Mouse (Mus musculus) frontal cortex, adult (tissue): Measurements from ENCODE around the gene Runx1.
A peak's percentile ranks its signal among the peaks of the same experiment; 100 is the strongest.

Experiments used
- ATAC-seq: cut with Nextera tagmentation; 2 replicates; pipeline ENCODE4 v1.9.2; 2017; ENCODE audit warnings: mild to moderate bottlenecking, moderate library complexity, mixed read lengths; ENCODE audit not compliant: low TSS enrichment

Runx1 gene

GRCm38 (mm10) chr16:92612546-92612945 lies 213.4 kb downstream of the Runx1 start:
- ATAC-seq = no peak

GRCm38 (mm10) chr16:92611641-92612149 lies 214.3 kb downstream of the Runx1 start:
- no peak for ATAC-seq

GRCm38 (mm10) chr16:92610464-92610863 lies 215.5 kb downstream of the Runx1 start:
- ATAC-seq = no peak

GRCm38 (mm10) chr16:92609717-92610077 lies 216.3 kb downstream of the Runx1 start:
- no peak for ATAC-seq

DNA sequence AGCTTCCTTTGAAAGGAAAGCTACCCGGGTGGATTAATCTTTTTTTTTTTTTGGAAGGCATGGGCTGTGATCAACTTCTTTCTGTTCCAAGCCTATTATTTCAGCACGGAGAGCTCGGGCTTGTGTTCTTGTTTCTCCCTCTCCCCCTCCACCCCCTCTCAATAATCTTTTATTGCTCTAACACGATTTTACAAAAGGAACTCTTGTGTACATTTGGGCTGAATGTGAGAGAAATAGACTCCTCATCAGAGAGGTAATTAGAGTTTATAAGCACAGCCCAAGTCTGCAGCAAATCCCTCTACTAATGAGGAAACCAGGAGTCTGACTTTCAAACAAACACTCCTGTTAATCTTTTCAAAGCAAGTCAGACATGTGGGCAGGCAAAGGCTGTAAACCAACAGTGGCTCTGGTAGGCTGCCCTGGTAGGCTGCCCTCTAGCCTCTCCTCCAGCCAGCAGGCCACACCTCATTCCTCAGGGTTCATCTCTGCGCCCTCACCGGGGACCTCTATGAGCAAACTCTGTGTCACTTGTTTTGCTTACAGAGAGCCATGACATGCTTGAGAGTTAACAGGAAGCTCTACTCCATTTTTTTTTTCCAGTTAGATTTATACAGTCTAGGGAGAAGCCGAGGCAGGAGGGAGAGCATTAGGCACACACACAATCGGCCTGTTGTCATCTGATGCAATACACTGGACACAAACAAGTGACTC lies 216.8 kb downstream of the Runx1 start:
- ATAC-seq = no peak

DNA sequence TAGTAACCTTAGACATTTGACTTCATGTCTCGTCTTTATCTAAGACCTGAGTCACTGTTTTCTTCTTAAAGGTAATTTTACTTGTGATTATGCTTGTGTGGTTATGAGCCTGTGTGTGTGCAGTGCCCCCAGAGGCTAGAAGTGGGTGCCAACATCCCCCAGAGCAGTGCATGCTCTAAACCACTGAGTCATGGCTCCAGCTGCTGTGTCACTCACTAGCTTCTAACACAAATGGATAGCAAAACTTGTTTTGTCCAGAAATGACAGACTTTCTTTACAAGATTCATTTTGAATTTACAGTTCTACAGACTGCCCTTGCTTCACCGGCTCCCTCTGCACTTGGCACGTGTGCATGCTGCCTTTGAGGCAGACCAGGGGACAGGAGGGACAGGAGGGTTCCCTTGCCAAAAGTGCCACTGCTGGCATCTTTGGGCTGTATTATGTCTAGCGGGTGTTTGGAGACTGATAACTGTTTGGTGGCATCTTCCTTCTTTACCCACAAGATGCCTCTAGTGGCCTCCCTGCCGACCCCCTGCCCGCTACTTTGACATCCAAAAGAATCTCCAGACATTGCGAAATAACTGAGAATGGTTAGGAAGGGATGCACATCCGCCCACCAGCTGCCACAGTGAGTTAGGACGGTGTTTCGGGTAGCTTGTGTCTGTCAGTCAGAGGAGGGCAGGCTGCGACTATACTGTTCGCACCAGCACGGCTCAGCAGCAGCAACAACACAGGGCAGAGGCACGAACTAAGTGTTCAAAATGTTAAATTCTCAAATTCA lies 217.6 kb downstream of the Runx1 start:
- no peak; the same call in 1 of the 2 replicates for ATAC-seq

DNA sequence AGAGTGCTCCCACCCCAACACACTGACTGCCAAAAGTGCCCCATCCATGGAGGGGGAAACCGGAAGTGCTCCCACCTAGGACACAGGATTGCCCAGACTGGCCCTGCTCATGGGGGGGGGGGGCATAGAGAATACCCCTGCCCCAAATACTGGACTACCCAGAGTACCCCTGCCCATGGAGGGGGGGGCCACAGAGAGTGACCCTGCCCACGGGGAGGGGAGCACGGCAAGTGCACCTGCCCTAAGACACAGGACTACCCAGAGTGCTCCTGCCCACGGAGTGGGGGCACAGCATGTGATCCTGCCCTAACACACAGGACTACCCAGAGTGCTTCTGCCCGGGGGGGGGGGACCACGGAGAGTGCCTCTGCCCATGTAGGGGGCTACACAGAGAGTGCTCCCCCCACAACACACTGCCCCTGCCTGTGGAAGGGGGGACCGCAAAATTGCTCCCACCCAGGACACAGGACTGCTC lies 219.4 kb downstream of the Runx1 start:
- no peak for ATAC-seq

- ATAC-seq = 0 out of 2 replicates have a peak, but pooled peaks have one; percentile 31
These were observed 220.1 kb downstream of the Runx1 start for GRCm38 (mm10) chr16:92605606-92606490.

GRCm38 (mm10) chr16:92602504-92602903 lies 223.4 kb downstream of the Runx1 start:
- ATAC-seq = no peak

DNA sequence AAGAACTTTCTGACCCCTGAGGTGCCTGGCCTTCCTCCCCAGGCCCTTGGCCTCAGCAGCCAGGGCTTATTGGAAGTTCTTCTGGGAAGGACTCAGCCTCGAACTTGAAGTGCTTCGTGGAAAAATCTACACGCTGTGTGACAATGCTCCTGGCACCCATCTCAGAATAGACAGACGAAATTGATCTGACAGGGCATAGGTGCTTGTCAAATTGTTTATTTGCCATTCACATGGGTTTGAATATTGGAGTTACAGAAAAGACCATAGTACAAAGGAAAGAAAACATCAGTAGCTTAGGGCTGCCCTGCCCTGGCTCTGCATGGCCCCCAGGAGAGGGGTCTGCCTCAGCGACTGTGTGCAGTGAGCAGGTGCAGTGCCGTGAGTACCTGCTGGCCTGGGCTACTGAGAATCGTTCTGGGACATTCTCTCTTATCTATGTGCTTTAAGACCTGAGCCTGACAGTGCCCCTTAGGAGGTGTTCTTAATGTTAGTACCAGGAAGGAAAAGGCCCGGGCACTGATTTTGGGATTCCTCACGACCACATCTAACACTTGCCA lies 224.6 kb downstream of the Runx1 start:
- no peak for ATAC-seq

GRCm38 (mm10) chr16:92599451-92599850 lies 226.5 kb downstream of the Runx1 start:
- no peak for ATAC-seq

GRCm38 (mm10) chr16:92597655-92598054 lies 228.3 kb downstream of the Runx1 start:
- ATAC-seq = no peak

GRCm38 (mm10) chr16:92592207-92592606 lies 233.7 kb downstream of the Runx1 start:
- ATAC-seq = no peak

DNA sequence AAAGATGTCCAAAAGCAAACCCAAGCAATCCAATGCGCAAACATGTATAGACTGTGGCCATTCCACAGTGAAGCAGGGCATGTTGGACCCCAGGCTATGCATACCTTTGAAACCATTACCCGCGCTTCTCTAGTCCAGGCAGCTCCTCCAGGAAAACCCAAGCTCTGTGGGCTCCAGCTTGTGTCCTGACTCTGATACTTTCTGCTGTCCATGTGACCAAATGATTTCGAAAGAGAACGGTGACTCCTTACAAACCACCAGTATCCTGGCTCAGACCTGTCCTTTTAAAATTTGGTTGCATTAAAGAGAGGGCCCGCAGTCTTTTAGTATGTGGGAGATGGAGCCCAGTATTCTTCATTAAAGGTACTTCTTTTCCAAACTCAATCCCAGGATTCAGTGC lies 234.2 kb downstream of the Runx1 start:
- no peak for ATAC-seq

DNA sequence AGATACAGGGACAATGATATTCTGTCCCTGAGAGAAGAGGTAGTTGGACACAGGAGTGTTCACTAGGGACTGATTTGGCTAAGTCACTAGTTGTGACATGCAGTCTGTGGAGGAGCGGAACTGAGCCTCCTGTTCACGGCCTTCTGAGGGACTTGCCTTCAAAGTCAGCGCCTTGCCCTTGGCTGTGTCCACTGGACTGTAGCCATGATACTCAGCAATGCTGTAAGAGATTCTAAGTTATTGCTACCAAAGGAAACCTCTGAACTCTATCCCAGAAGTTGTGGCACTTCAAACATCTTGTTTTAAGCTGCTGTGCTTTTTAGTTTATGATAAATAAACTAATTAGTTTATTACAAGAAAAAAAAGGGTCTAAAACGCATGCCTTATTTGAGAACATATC lies 238.1 kb downstream of the Runx1 start:
- ATAC-seq = no peak

GRCm38 (mm10) chr16:92581767-92582166 lies 244.2 kb downstream of the Runx1 start:
- ATAC-seq = no peak

DNA sequence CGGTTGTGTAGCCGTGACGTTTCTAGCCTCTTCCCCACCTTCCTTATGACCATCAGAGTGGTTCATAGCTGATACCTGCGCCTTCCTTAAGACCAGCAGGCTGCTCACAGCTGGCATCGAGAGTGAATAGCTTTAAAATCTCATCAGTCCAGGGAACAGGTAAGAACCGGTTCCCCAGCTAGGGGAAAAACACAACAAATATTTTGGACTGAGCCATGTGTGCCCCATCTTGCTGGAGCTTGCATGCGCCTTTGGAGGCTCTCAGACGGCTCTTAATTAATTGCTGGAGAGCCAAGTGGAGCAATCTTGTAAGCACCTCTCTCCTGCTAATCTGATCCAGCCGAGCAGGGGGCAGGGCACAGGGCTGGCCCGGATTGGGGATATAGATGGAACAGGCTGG lies 245.0 kb downstream of the Runx1 start:
- no peak for ATAC-seq

DNA sequence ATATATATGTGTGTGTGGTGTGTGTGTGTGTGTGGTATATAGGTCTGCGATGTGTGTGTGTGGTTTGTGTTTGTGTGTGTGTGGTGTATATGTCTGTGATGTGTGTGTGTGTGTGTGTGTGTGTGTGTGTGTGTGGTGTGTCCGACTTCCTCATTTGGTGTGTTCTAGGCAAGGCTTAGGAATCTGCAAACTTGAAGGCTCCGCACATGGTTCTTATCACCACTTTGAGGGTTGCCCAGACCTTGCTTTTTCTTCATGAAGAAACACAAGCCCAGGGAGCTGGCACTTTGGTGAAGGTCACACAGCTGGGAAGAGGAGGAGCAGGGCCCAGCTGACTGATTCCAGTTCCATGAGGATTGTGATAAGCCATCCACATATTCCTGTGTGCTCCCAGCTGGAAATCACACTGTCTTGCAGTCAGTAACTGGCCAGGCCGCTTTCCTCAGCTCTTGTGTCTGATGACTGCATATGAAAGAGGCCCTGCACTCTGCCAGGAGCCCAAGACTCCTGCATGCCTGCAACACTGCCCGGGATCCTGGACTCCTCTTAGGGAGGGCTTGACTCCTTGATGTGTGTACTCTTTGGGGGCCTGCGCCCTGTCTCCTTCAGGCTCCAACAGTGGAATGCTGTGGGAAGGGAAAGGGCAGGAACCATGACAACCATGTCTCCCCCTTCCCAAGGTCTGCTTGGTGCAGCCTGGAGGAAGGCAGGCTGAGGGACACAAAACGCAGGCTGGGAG lies 246.9 kb downstream of the Runx1 start:
- no peak for ATAC-seq

DNA sequence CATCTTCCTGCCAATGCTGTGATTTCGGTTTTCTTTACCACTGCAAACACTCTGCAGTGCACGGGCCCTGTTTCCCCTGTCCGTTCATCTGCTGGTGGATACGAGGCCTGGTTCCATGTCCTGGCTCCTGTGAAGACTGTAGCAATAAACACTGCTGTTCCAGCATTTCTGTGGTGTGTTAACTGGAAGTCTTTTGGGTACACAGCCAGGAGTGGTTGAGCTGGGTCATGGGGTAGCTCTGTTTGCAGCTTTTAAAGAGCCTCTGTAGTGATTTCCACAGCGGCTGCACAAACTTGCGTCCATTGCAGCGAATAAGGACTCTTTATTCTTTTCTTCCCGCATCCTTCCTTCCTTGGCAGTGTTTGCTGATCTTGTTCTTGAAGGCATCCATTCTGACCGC lies 248.6 kb downstream of the Runx1 start:
- ATAC-seq = no peak

GRCm38 (mm10) chr16:92575792-92576191 lies 250.2 kb downstream of the Runx1 start:
- ATAC-seq = no peak

DNA sequence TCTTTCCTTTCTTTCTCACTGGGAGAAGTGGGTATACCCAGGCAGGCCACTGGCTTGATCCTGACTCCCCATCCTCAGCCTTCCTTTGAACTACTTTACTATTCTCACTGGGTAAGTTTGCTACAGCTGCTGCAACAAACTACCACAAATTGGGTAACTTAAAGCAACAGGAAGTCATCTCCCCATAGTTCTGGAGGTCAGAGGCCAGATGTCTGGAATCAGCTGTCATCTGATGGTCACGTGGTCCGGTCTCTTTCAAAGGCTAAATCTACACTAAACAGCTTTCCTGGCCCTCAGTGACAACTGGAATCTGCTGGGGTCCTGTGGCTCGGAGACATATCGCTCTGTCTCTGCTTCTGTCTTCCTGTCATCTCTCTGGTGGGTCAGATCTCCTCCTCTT lies 252.8 kb downstream of the Runx1 start:
- ATAC-seq = no peak
